Mouse (Mus musculus) CH12.LX (cell line): ENCODE measurements around the gene Slc9c1. TPM values are rescaled to one million over a fixed set of nuclear protein-coding genes. Genes with fewer than 3 reads are reported as not detected.

Experiments
- DNase-seq: peaks from one replicate; pipeline ENCODE4 v3.0.0-alpha.2; 2013; ENCODE audit errors: extremely low read depth
- H3K27ac ChIP-seq: 2 replicates; pipeline ENCODE4 v1.5.1; 2012; ENCODE audit warnings: low read depth, mild to moderate bottlenecking, control low read depth, moderate library complexity; ENCODE audit not compliant: insufficient read depth
- H3K27me3 ChIP-seq: replicated peaks from 2 replicates; pipeline ENCODE3; 2012; ENCODE audit warnings: inconsistent platforms
- H3K36me3 ChIP-seq, 2 experiments: replicated peaks in 1 of 2; 2 replicates each; pipeline versions ENCODE3 to v1.6.1; 2012; ENCODE audit warnings: inconsistent platforms in 1 of 2, low read length in 1 of 2, mild to moderate bottlenecking in 1 of 2, mixed read lengths in 1 of 2, moderate library complexity in 1 of 2; ENCODE audit not compliant: control insufficient read depth in 1 of 2, insufficient read depth in 1 of 2
- H3K4me1 ChIP-seq, 2 experiments: 2 replicates each; pipeline ENCODE4 v1.6.1; 2012; ENCODE audit warnings: inconsistent platforms in 1 of 2, moderate library complexity in 1 of 2; ENCODE audit not compliant: insufficient read depth in 2 of 2, control insufficient read depth in 1 of 2
- H3K4me2 ChIP-seq: 2 replicates; pipeline ENCODE4 v1.6.1; 2012; ENCODE audit warnings: low read depth, mild to moderate bottlenecking, control low read depth; ENCODE audit not compliant: poor library complexity, insufficient read depth, severe bottlenecking
- H3K4me3 ChIP-seq, 3 experiments: fragments of 150-350 bp in 1 of 3; sonication (generic) in 1 of 3; replicated peaks in 1 of 3; 2 replicates each; pipeline versions ENCODE3 to v1.5.1; 2011 to 2012; ENCODE audit warnings: low read depth in 2 of 3, low read length in 2 of 3, mild to moderate bottlenecking in 2 of 3, moderate library complexity in 2 of 3, control low read depth in 1 of 3, improper control_type of control experiment in 1 of 3, inconsistent platforms in 1 of 3, mixed read lengths in 1 of 3; ENCODE audit not compliant: poor library complexity in 1 of 3
- H3K79me2 ChIP-seq: replicated peaks from 2 replicates; pipeline ENCODE4 v1.6.1; 2012; ENCODE audit warnings: mild to moderate bottlenecking, moderate library complexity; ENCODE audit not compliant: control insufficient read depth, poor library complexity, insufficient read depth, severe bottlenecking; ENCODE audit errors: extremely low read depth
- H3K9ac ChIP-seq: 2 replicates; pipeline ENCODE4 v1.6.1; 2012; ENCODE audit warnings: low read depth, mild to moderate bottlenecking, control low read depth, moderate library complexity; ENCODE audit not compliant: insufficient read depth
- H3K9me3 ChIP-seq: replicated peaks from 2 replicates; pipeline ENCODE3; 2012; ENCODE audit warnings: low read length, inconsistent platforms, mixed read lengths
- BHLHE40 ChIP-seq: IDR thresholded peaks from 2 replicates; pipeline ENCODE4 v1.6.1; 2011; ENCODE audit warnings: mild to moderate bottlenecking, low read depth, low read length, improper control_type of control experiment
- CHD1 ChIP-seq: IDR thresholded peaks from 2 replicates; pipeline ENCODE4 v1.6.1; 2012; ENCODE audit warnings: low read depth, low read length, improper control_type of control experiment, inconsistent platforms
- E2F4 ChIP-seq: IDR thresholded peaks from 2 replicates; pipeline ENCODE4 v1.6.1; 2011; ENCODE audit warnings: low read depth, low read length, improper control_type of control experiment; ENCODE audit not compliant: insufficient replicate concordance
- ELF1 ChIP-seq: IDR thresholded peaks from 2 replicates; pipeline ENCODE4 v1.6.1; 2014; ENCODE audit warnings: low read depth, mild to moderate bottlenecking, inconsistent platforms, low read length, improper control_type of control experiment
- EP300 ChIP-seq: IDR thresholded peaks from 2 replicates; pipeline ENCODE4 v1.6.1; 2011; ENCODE audit warnings: low read length, improper control_type of control experiment
- ETS1 ChIP-seq: conservative IDR thresholded peaks from 2 replicates; pipeline ENCODE4 v1.6.1; 2012; ENCODE audit warnings: low read depth, mild to moderate bottlenecking, inconsistent platforms, low read length, improper control_type of control experiment, moderate library complexity
- GABPA ChIP-seq: IDR thresholded peaks from 2 replicates; pipeline ENCODE4 v1.6.1; 2012; ENCODE audit warnings: low read depth, low read length, improper control_type of control experiment, inconsistent platforms; ENCODE audit not compliant: insufficient replicate concordance
- HCFC1 ChIP-seq: IDR thresholded peaks from 2 replicates; pipeline ENCODE4 v1.6.1; 2012; ENCODE audit warnings: low read depth, mild to moderate bottlenecking, inconsistent platforms, low read length, improper control_type of control experiment
- JUND ChIP-seq: conservative IDR thresholded peaks from 2 replicates; pipeline ENCODE4 v1.6.1; 2011; ENCODE audit warnings: low read depth, low read length, improper control_type of control experiment
- KAT2A ChIP-seq: IDR thresholded peaks from 2 replicates; pipeline ENCODE4 v1.6.1; 2012; ENCODE audit warnings: low read length, improper control_type of control experiment, inconsistent platforms; ENCODE audit not compliant: insufficient replicate concordance
- MAFK ChIP-seq: IDR thresholded peaks from 2 replicates; pipeline ENCODE4 v1.6.1; 2011; ENCODE audit warnings: low read length, improper control_type of control experiment; ENCODE audit not compliant: insufficient replicate concordance
- MAX ChIP-seq: IDR thresholded peaks from 2 replicates; pipeline ENCODE4 v1.6.1; 2011; ENCODE audit warnings: low read length, improper control_type of control experiment
- MEF2A ChIP-seq: IDR thresholded peaks from 2 replicates; pipeline ENCODE4 v1.6.1; 2014; ENCODE audit warnings: low read depth, mild to moderate bottlenecking, inconsistent platforms, low read length, improper control_type of control experiment, borderline replicate concordance
- NELFE ChIP-seq: IDR thresholded peaks from 2 replicates; pipeline ENCODE4 v1.6.1; 2011; ENCODE audit warnings: low read depth, low read length, improper control_type of control experiment
- NRF1 ChIP-seq: IDR thresholded peaks from 2 replicates; pipeline ENCODE4 v1.6.1; 2014; ENCODE audit warnings: low read depth, mild to moderate bottlenecking, inconsistent platforms, low read length, improper control_type of control experiment, moderate library complexity
- POLR2AphosphoS2 ChIP-seq: IDR thresholded peaks from 2 replicates; pipeline ENCODE4 v1.6.1; 2011; ENCODE audit warnings: low read depth, low read length, improper control_type of control experiment
- RAD21 ChIP-seq: IDR thresholded peaks from 2 replicates; pipeline ENCODE4 v1.6.1; 2011; ENCODE audit warnings: low read depth, mild to moderate bottlenecking, low read length, improper control_type of control experiment, moderate library complexity
- RCOR1 ChIP-seq: conservative IDR thresholded peaks from 2 replicates; pipeline ENCODE4 v1.6.1; 2012; ENCODE audit warnings: low read depth, mild to moderate bottlenecking, inconsistent platforms, low read length, improper control_type of control experiment
- SIN3A ChIP-seq: IDR thresholded peaks from 2 replicates; pipeline ENCODE4 v1.6.1; 2012; ENCODE audit warnings: low read length, improper control_type of control experiment, inconsistent platforms
- TBP ChIP-seq: conservative IDR thresholded peaks from 2 replicates; pipeline ENCODE4 v1.6.1; 2011; ENCODE audit warnings: low read depth, low read length, improper control_type of control experiment
- TCF12 ChIP-seq: IDR thresholded peaks from 2 replicates; pipeline ENCODE4 v1.6.1; 2014; ENCODE audit warnings: low read depth, mild to moderate bottlenecking, inconsistent platforms, low read length, improper control_type of control experiment
- UBTF ChIP-seq: IDR thresholded peaks from 2 replicates; pipeline ENCODE4 v1.6.1; 2012; ENCODE audit warnings: low read depth, mild to moderate bottlenecking, inconsistent platforms, low read length, improper control_type of control experiment, moderate library complexity
- USF1 ChIP-seq: IDR thresholded peaks from 2 replicates; pipeline ENCODE4 v1.6.1; 2014; ENCODE audit warnings: low read depth, mild to moderate bottlenecking, inconsistent platforms, low read length, improper control_type of control experiment
- ZMIZ1 ChIP-seq: IDR thresholded peaks from 2 replicates; pipeline ENCODE4 v1.6.1; 2012; ENCODE audit warnings: low read depth, mild to moderate bottlenecking, inconsistent platforms, low read length, improper control_type of control experiment
- ZNF384 ChIP-seq: IDR thresholded peaks from 2 replicates; pipeline ENCODE4 v1.6.1; 2012; ENCODE audit warnings: low read depth, low read length, improper control_type of control experiment, inconsistent platforms
- dilution Hi-C: fragments of 300-500 bp; cut with MboI; formaldehyde crosslinking; loops from 2 replicates; pipeline ENCODE4 v1.14.3; 2020; ENCODE audit warnings: low sequenced_read_pairs; ENCODE audit not compliant: extremely low pct_unique_long_range_greater_than_20kb, extremely low pct_ligation_motif_present
- in situ Hi-C: fragments of 300-500 bp; cut with MboI; formaldehyde crosslinking; loops from 3 replicates; pipeline ENCODE4 v1.14.3; 2019; ENCODE audit warnings: low sequenced_read_pairs, low pct_ligation_motif_present, low pct_unique_long_range_greater_than_20kb, mixed read lengths
- polyA plus RNA-seq: library from polyadenylated mRNA; unstranded; fragments of >175 nt; gene quantifications from 2 replicates; pipeline ENCODE4 v1.2.1, GENCODE M21; 2012; ENCODE audit warnings: low read depth; ENCODE audit not compliant: insufficient read length
- total RNA-seq, 2 experiments: library from RNA; depleted of rRNA; stranded (reverse); fragments of 300-350 nt in 1 of 2; fragments of >200 nt in 1 of 2; gene quantifications; 2 replicates each; pipeline ENCODE4 v1.2.3; 2012 to 2014

Gene Slc9c1
- total and polyA plus RNA-seq, 3 experiments = not detected

DNA sequence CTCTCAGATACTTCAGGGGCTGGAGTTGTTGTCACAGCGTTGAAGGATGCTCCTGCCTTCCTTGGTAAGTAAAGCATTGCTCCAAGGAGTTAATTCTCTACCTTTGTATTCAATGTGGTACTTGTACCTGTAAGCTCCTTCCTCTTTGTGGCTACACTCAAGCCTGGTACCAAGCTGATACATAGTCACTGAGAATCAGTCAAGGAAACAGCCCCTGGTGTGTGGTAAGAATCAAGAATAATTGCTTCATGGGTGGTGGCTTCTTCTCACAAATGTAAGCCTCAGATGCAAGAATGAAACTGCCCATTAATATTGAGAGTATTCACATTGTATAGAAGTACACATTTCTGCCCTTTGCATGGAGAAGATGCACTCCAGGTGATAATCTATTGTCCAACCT lies 80.8 kb downstream of the Slc9c1 start:
- H3K36me3 ChIP-seq = no peaks in the 10 kb centered on the region
- TF ChIP-seq TBP = no peak
- TF ChIP-seq HCFC1 = no peak
- no peak for TF ChIP-seq ZMIZ1
- TF ChIP-seq USF1 = no peak
- TF ChIP-seq MEF2A = no peak
- TF ChIP-seq NRF1 = no peak
- TF ChIP-seq TCF12 = no peak
- TF ChIP-seq GABPA = no peak
- no peak for TF ChIP-seq RAD21
- no peak for TF ChIP-seq CHD1
- no peak for TF ChIP-seq ELF1
- TF ChIP-seq EP300 = no peak
- no peak overlapping the region for H3K9ac ChIP-seq
- no peaks in the 10 kb centered on the region for H3K9me3 ChIP-seq
- H3K4me3 ChIP-seq = no peak overlapping the region
- no peak overlapping the region for H3K27ac ChIP-seq
- no peaks in the 10 kb centered on the region for H3K27me3 ChIP-seq
- no peak for DNase-seq
- dilution Hi-C loops (no loop called here), in situ Hi-C loops (no loop called here)
- H3K79me2 ChIP-seq = no peaks in the 10 kb centered on the region
- no peak overlapping the region for H3K4me2 ChIP-seq
- no peaks in the 10 kb centered on the region for H3K4me1 ChIP-seq

DNA sequence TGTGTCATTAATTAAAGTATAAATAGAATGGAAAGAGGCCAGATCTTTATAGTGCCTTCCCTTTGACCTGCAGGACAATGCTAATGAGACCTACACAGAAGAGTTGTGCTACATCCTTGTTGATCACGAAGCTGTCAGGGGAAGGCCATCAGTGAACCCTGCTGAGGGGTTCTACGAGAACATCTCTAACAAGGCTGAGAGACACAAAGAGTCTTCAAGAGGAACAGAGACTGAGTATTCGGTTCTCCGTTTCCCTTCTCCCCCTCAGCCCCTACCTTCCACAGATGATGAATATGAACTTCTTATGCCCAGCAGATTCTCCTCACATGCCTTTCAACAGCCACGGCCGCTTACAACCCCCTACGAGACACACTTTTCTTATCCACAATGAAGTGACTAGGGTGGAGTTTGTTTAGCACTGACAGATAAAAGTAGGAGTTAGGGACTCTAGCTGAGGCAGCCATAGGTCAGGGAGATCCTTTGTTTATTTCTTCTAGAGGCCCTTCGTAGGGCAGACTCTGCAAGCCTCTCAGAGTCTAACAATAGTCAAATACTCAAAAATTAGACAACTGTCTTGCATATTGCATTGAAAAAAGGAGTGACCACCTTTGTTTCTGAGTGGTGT lies 84.8 kb downstream of the Slc9c1 start:
- no peak overlapping the region for H3K4me3 ChIP-seq

More for the DNA sequence above, 84.8 kb downstream of the Slc9c1 start:
- DNase-seq = no peak
- H3K9me3 ChIP-seq = no peaks in the 10 kb centered on the region
- no peaks in the 10 kb centered on the region for H3K79me2 ChIP-seq
- H3K27me3 ChIP-seq = no peaks in the 10 kb centered on the region
- no peak overlapping the region for H3K4me2 ChIP-seq
- in situ Hi-C loops = no loop called here
- H3K36me3 ChIP-seq = no peaks in the 10 kb centered on the region
- H3K27ac ChIP-seq = no peak overlapping the region
- H3K4me1 ChIP-seq = peaks cover 0 to 5% of the 10 kb centered on the region in 2 experiments; a peak in 2 of 4 replicates
- TF ChIP-seq SIN3A (no peak), UBTF (no peak), POLR2AphosphoS2 (no peak), E2F4 (no peak), RCOR1 (no peak), MAX (no peak), CHD1 (no peak), JUND (no peak), MAFK (no peak), BHLHE40 (no peak), GABPA (no peak), HCFC1 (no peak), ETS1 (no peak), ZMIZ1 (no peak), NELFE (no peak), EP300 (no peak), ZNF384 (no peak), KAT2A (no peak)
- TF ChIP-seq, all 38 proteins: peak for 0
- dilution Hi-C loops = no loop called here
- no peak overlapping the region for H3K9ac ChIP-seq
